Mouse (Mus musculus) frontal cortex, postnatal 25 days (tissue): ENCODE results near the gene Mkln1.

Experiments used
- DNase-seq, 2 experiments: peaks; one replicate each; pipeline ENCODE4 v3.0.0; 2022; ENCODE audit warnings: low spot score in 2 of 2

Gene Mkln1

GRCm38 (mm10) chr6:31399206-31399549, 643 bp downstream of the Mkln1 start:
- DNase-seq, result no peak

GRCm38 (mm10) chr6:31399566-31399965, 1.0 kb downstream of the Mkln1 start:
- DNase-seq, result no peak

GRCm38 (mm10) chr6:31411017-31411416, 12.5 kb downstream of the Mkln1 start:
- DNase-seq, result no peak

- DNase-seq, result no peak
Measured at GRCm38 (mm10) chr6:31412487-31412886, 14.0 kb downstream of the Mkln1 start.

GRCm38 (mm10) chr6:31413556-31413955, 15.0 kb downstream of the Mkln1 start:
- DNase-seq, result no peak

GRCm38 (mm10) chr6:31414303-31414702, 15.8 kb downstream of the Mkln1 start:
- no peak for DNase-seq

GRCm38 (mm10) chr6:31425428-31425827, 26.9 kb downstream of the Mkln1 start:
- no peak for DNase-seq

- DNase-seq, result no peak
Measured at GRCm38 (mm10) chr6:31437264-31437663, 38.7 kb downstream of the Mkln1 start.

GRCm38 (mm10) chr6:31445258-31445657, 46.7 kb downstream of the Mkln1 start:
- DNase-seq, result no peak

GRCm38 (mm10) chr6:31453735-31454134, 55.2 kb downstream of the Mkln1 start:
- no peak for DNase-seq

- DNase-seq, result no peak
Measured at GRCm38 (mm10) chr6:31455376-31455775, 56.8 kb downstream of the Mkln1 start.

GRCm38 (mm10) chr6:31456988-31457387, 58.5 kb downstream of the Mkln1 start:
- no peak for DNase-seq

- DNase-seq, result no peak
Measured at GRCm38 (mm10) chr6:31469431-31469830, 70.9 kb downstream of the Mkln1 start.

GRCm38 (mm10) chr6:31478221-31478620, 79.7 kb downstream of the Mkln1 start:
- DNase-seq, result no peak

- no peak for DNase-seq
Measured at GRCm38 (mm10) chr6:31480008-31480407, 81.5 kb downstream of the Mkln1 start.

- DNase-seq, result no peak
Measured at GRCm38 (mm10) chr6:31486601-31487000, 88.1 kb downstream of the Mkln1 start.

- DNase-seq, result no peak
Measured at GRCm38 (mm10) chr6:31489950-31490349, 91.4 kb downstream of the Mkln1 start.

- DNase-seq, result no peak
Measured at GRCm38 (mm10) chr6:31495122-31495731, 96.7 kb downstream of the Mkln1 start.

- DNase-seq, result no peak
Measured at GRCm38 (mm10) chr6:31496227-31496626, 97.7 kb downstream of the Mkln1 start.

- DNase-seq, result no peak
Measured at GRCm38 (mm10) chr6:31499836-31500235, 101.3 kb downstream of the Mkln1 start.

GRCm38 (mm10) chr6:31500260-31500659, 101.7 kb downstream of the Mkln1 start:
- no peak for DNase-seq

GRCm38 (mm10) chr6:31500691-31501090, 102.2 kb downstream of the Mkln1 start:
- DNase-seq, result no peak

- no peak for DNase-seq
Measured at GRCm38 (mm10) chr6:31502614-31503013, 104.1 kb downstream of the Mkln1 start.

- no peak for DNase-seq
Measured at GRCm38 (mm10) chr6:31513726-31514125, 115.2 kb downstream of the Mkln1 start.
